Mouse (Mus musculus) CH12.LX (cell line): ENCODE results near the gene Tex44.

Source experiments
- CHD2 ChIP-seq: IDR thresholded peaks from 2 replicates; pipeline ENCODE4 v1.6.1; 2011; ENCODE audit warnings: low read length, improper control_type of control experiment
- CTCF ChIP-seq, 2 experiments: IDR thresholded peaks in 1 of 2; conservative IDR thresholded peaks in 1 of 2; 2 replicates each; pipeline ENCODE4 v1.5.1; 2011 to 2012; ENCODE audit warnings: low read depth in 2 of 2, low read length in 2 of 2, improper control_type of control experiment in 1 of 2, inconsistent platforms in 1 of 2, mild to moderate bottlenecking in 1 of 2, moderate library complexity in 1 of 2
- GABPA ChIP-seq: IDR thresholded peaks from 2 replicates; pipeline ENCODE4 v1.6.1; 2012; ENCODE audit warnings: low read depth, low read length, improper control_type of control experiment, inconsistent platforms; ENCODE audit not compliant: insufficient replicate concordance
- KAT2A ChIP-seq: IDR thresholded peaks from 2 replicates; pipeline ENCODE4 v1.6.1; 2012; ENCODE audit warnings: low read length, improper control_type of control experiment, inconsistent platforms; ENCODE audit not compliant: insufficient replicate concordance
- MAX ChIP-seq: IDR thresholded peaks from 2 replicates; pipeline ENCODE4 v1.6.1; 2011; ENCODE audit warnings: low read length, improper control_type of control experiment
- MEF2A ChIP-seq: IDR thresholded peaks from 2 replicates; pipeline ENCODE4 v1.6.1; 2014; ENCODE audit warnings: low read depth, mild to moderate bottlenecking, inconsistent platforms, low read length, improper control_type of control experiment, borderline replicate concordance
- POLR2A ChIP-seq: IDR thresholded peaks from 2 replicates; pipeline ENCODE4 v1.6.1; 2011; ENCODE audit warnings: low read depth, mild to moderate bottlenecking, improper control_type of control experiment, low read length
- UBTF ChIP-seq: IDR thresholded peaks from 2 replicates; pipeline ENCODE4 v1.6.1; 2012; ENCODE audit warnings: low read depth, mild to moderate bottlenecking, inconsistent platforms, low read length, improper control_type of control experiment, moderate library complexity
- ZKSCAN1 ChIP-seq: IDR thresholded peaks from 2 replicates; pipeline ENCODE4 v1.6.1; 2012; ENCODE audit warnings: low read depth, inconsistent platforms, low read length, improper control_type of control experiment, borderline replicate concordance

GRCm38 (mm10) chr1:86415612-86416184 lies 10.4 kb upstream of the Tex44 start:
- TF ChIP-seq ZKSCAN1 (no peak), MEF2A (no peak), CHD2 (no peak), KAT2A (no peak), MAX (no peak), CTCF (conservative IDR thresholded peaks at IDR 0.05 in 1 of 2, IDR thresholded peaks at IDR 0.05 in 1 of 2; ENCODE audit: low read depth in 2 of 2, low read length in 2 of 2) (peak; percentile 28 to 60; a peak in 3 of 4 replicates), POLR2A (no peak), UBTF (no peak), GABPA (no peak)
